Mouse (Mus musculus) thymus, adult 2 months (tissue): ENCODE results near the gene Srcap. TPM values are rescaled to one million over a fixed set of nuclear protein-coding genes. Genes with fewer than 3 reads are reported as not detected.
A peak's percentile ranks its signal among the peaks of the same experiment; 100 is the strongest.
"Not testable (repeated sequence)": the region's sequence is repeated elsewhere in the genome, so short reads cannot be mapped to it uniquely, and the experiment has no call there.

ENCODE experiments used
- DNase-seq: peaks from one replicate; pipeline ENCODE4 v3.0.0; 2021
- H3K27ac ChIP-seq: fragments of 200-500 bp; 2 replicates; pipeline ENCODE4 v1.5.1; 2012; ENCODE audit warnings: low read length, control low read depth; ENCODE audit not compliant: control insufficient read depth, insufficient read depth
- H3K27me3 ChIP-seq: fragments of 200-500 bp; 2 replicates; pipeline ENCODE4 v1.6.1; 2012; ENCODE audit warnings: mild to moderate bottlenecking, low read length, moderate library complexity, mixed read lengths; ENCODE audit not compliant: control insufficient read depth, insufficient read depth
- H3K36me3 ChIP-seq: fragments of 200-500 bp; 2 replicates; pipeline ENCODE4 v1.6.1; 2012; ENCODE audit warnings: mild to moderate bottlenecking, low read length, moderate library complexity; ENCODE audit not compliant: control insufficient read depth, insufficient read depth
- H3K4me1 ChIP-seq: fragments of 200-500 bp; replicated peaks from 2 replicates; pipeline ENCODE4 v1.6.1; 2012; ENCODE audit warnings: low read length; ENCODE audit not compliant: control insufficient read depth, insufficient read depth
- H3K4me3 ChIP-seq: fragments of 200-500 bp; 2 replicates; pipeline ENCODE4 v1.5.1; 2012; ENCODE audit warnings: mild to moderate bottlenecking, low read length, control low read depth, moderate library complexity; ENCODE audit not compliant: control insufficient read depth, insufficient read depth
- CTCF ChIP-seq: fragments of 200-500 bp; IDR thresholded peaks from 2 replicates; pipeline ENCODE4 v1.5.1; 2012; ENCODE audit warnings: mild to moderate bottlenecking, control low read depth, low read length, moderate library complexity, borderline replicate concordance; ENCODE audit not compliant: control insufficient read depth, poor library complexity, insufficient read depth; ENCODE audit errors: extremely low read depth
- POLR2A ChIP-seq: fragments of 200-500 bp; IDR thresholded peaks from 2 replicates; pipeline ENCODE4 v1.6.1; 2012; ENCODE audit warnings: mild to moderate bottlenecking, low read length, control low read depth, moderate library complexity; ENCODE audit not compliant: control insufficient read depth, poor library complexity, insufficient read depth; ENCODE audit errors: extremely low read depth
- WGBS: fragments of 180-500 bp; shearing (Covaris S2); methylation state at CpG from one replicate; pipeline ENCODE4 v1.1.7; 2018; 5-methylcytosine and 5-hydroxymethylcytosine counted together
- polyA plus RNA-seq: library from polyadenylated mRNA; depleted of rRNA; stranded (reverse); fragments of >200 nt; gene quantifications from 2 replicates; pipeline ENCODE4 v1.2.3, GENCODE M21; 2012; rRNA removed

Gene Srcap
- 92.3 and 131 TPM in 2 replicates for polyA plus RNA-seq

DNA sequence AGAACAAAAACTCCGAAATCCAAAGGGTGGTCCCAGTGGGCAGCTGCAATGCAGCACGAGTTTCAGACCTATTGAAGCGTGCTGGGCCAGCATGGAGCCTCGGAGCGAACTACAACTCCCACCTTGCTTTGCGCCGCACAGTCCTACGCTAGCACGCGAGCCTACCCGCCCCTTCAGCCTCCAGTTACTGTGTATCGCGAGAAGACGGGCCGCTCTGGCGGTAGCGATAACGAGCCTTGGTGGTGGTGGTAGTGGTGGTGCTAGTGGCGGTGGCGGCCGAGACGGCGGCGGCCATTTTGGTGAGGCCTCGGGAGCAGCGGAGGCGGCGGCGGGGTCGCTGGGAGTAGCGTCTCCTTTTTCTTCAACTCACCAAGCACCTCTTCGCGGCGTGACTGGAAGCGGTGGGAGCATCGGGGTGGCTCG is at the start of gene Srcap:
TSS of gene Srcap (plus strand) at position 176 of the 423 bp plus-strand sequence.
- H3K36me3 ChIP-seq, result peaks cover 11% of the 10 kb centered on the region
- H3K27me3 ChIP-seq, result no peaks in the 10 kb centered on the region
- under 1% methylated on average over 37 of the region's 37 CpGs for WGBS
- H3K27ac ChIP-seq, result peak within 1 kb of the TSS; percentile 78
- TF ChIP-seq POLR2A (peak; percentile 92), CTCF (peak; percentile 47; the same call in 1 of the 2 replicates)
- peak; percentile 95 for DNase-seq
- peak within 1 kb of the TSS; percentile 76 for H3K4me3 ChIP-seq
- no peaks in the 10 kb centered on the region for H3K4me1 ChIP-seq

GRCm38 (mm10) chr7:127465191-127465590 is 46.6 kb upstream of the Srcap start:
- TF ChIP-seq CTCF, result no peak
- TF ChIP-seq POLR2A, result no peak
- WGBS, result 97% methylated on average over 3 of the region's 3 CpGs

DNA sequence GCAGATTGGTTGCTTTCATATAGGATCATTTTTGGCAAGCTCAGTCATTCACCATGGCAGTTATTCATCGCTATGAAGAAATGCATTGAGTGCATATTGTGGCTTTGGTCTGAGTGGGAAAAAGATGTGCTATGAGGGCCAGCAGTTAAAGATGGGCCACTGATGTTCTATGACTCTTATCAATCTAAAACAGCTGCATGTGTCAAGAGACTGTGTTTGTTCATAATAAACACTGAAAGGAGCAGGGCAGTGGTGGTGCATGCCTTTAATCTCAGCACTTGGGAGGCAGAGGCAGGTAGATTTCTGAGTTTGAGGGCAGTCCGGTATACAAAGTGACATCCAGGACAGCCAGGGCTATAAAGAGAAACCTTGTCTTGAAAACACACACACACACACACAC is 46.1 kb upstream of the Srcap start:
- 96% methylated on average over 2 of the region's 2 CpGs for WGBS
- not testable (repeated sequence) for H3K27ac ChIP-seq, H3K27me3 ChIP-seq, DNase-seq, H3K4me3 ChIP-seq, H3K36me3 ChIP-seq, H3K4me1 ChIP-seq

More at GRCm38 (mm10) chr7:127465191-127465590, 46.6 kb upstream of the Srcap start:
- no peaks in the 10 kb centered on the region for H3K27me3 ChIP-seq
- peaks cover 2% of the 10 kb centered on the region for H3K4me1 ChIP-seq
- DNase-seq, result no peak
- no peak overlapping the region for H3K27ac ChIP-seq
- no peak overlapping the region for H3K4me3 ChIP-seq
- peaks cover 3% of the 10 kb centered on the region; the same call in 1 of the 2 replicates for H3K36me3 ChIP-seq

DNA sequence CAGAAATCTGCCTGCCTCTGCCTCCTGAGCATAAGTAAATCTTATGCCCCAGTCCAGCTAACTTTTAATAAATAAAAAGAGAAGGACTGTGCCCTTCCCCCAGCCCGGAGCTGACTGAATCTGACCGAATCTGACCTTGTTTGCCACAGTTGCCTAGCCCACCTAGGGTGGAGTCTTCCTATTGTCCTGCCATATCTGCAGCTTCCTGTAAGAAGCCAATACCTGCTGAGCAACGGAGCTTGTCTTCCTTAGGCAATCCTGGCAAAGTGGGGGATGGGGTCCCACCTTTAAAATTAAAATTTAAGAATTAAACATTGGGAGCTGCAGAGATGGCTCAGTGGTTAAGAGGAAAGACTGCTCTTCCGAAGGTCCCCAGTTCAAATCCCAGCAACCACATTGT is 45.2 kb upstream of the Srcap start:
- peaks cover 4% of the 10 kb centered on the region for H3K4me1 ChIP-seq
- no peak overlapping the region for H3K4me3 ChIP-seq
- WGBS, result 98% methylated on average over 4 of the region's 4 CpGs
- no peak overlapping the region for H3K27ac ChIP-seq
- TF ChIP-seq POLR2A (no peak), CTCF (no peak)
- no peak for DNase-seq
- no peaks in the 10 kb centered on the region for H3K27me3 ChIP-seq
- H3K36me3 ChIP-seq, result no peaks in the 10 kb centered on the region

DNA sequence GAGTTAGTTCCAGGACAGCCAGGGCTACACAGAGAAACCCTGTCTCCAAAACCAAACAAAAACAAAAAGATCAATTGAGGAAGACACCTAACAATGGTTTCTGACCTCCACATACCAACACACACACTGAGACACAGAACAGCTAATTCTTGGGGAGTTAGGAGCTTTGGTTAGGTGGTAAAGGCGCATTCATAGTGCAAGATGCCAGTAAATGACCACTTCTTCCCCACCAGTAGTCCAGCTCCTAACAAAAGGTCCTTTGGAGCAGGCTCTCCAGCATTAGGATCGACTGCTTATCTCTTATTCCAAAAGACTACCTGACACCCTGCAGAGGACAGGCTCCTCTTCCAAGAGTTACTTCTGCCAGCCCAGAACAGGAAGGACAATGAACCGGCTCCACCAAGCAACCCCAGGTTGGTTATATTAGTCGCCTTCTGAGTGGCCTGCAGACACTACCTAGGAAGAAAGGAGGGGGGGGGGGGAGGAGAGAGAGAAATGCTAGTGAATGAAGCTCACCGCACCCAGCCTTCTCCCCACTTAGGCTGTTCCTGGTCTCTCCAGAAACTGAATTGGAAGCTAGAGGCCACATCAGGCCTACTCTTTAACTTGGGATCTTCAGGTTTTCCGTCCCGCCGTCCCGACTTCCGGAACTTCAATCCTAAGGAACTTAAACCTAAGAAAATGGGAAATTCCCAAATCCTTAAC is 41.6 kb upstream of the Srcap start:
- Histone ChIP-seq H3K27ac (no peak overlapping the region), H3K4me3 (peak overlapping the region; percentile 75), H3K4me1 (peaks cover 9% of the 10 kb centered on the region), H3K27me3 (no peaks in the 10 kb centered on the region), H3K36me3 (peaks cover 19% of the 10 kb centered on the region)
- peak; percentile 24 for DNase-seq
- TF ChIP-seq CTCF, result no peak
- no peak for TF ChIP-seq POLR2A
- 12% methylated on average over 10 of the region's 10 CpGs for WGBS

GRCm38 (mm10) chr7:127470743-127471645 is 40.8 kb upstream of the Srcap start:
- peak; percentile 87 for DNase-seq
- Histone ChIP-seq H3K27ac (peak overlapping the region; percentile 82), H3K27me3 (no peaks in the 10 kb centered on the region), H3K4me3 (peak overlapping the region; percentile 75), H3K36me3 (peaks cover 27% of the 10 kb centered on the region), H3K4me1 (peaks cover 9% of the 10 kb centered on the region)
- WGBS, result under 1% methylated on average over 46 of the region's 46 CpGs
- TF ChIP-seq POLR2A (peak; percentile 49), CTCF (no peak)
